Mouse (Mus musculus) liver, embryonic 12.5 days (tissue): ENCODE measurements at regions not wholly inside any gene's neighbourhood (a gene's known extent, or its start where the extent isn't known, plus 50 kb on each side); places are given as distances from the start of the nearest gene placed in this dataset.

Source experiments
- ATAC-seq: fragments of 200-750 bp; cut with Nextera tagmentation; 2 replicates; pipeline ENCODE4 v1.8.0; 2017; ENCODE audit warnings: moderate number of reproducible peaks, mild to moderate bottlenecking, moderate library complexity
- H3K27ac ChIP-seq: fragments of 300-500 bp; sonication (generic); 2 replicates; pipeline ENCODE4 v1.5.1; 2016; ENCODE audit warnings: mild to moderate bottlenecking
- H3K27me3 ChIP-seq: fragments of 300-500 bp; sonication (generic); replicated peaks from 2 replicates; pipeline ENCODE4 v1.6.1; 2016; ENCODE audit warnings: mild to moderate bottlenecking, moderate library complexity
- H3K36me3 ChIP-seq: fragments of 300-500 bp; sonication (generic); 2 replicates; pipeline ENCODE4 v1.6.1; 2016; ENCODE audit warnings: mild to moderate bottlenecking, moderate library complexity
- H3K4me1 ChIP-seq: fragments of 300-500 bp; sonication (generic); 2 replicates; pipeline ENCODE4 v1.6.1; 2016
- H3K4me2 ChIP-seq: fragments of 300-500 bp; sonication (generic); 2 replicates; pipeline ENCODE4 v1.6.1; 2016; ENCODE audit warnings: mild to moderate bottlenecking, moderate library complexity
- H3K4me3 ChIP-seq: fragments of 300-500 bp; sonication (generic); 2 replicates; pipeline ENCODE4 v1.5.1; 2016; ENCODE audit warnings: mild to moderate bottlenecking, moderate library complexity
- H3K9ac ChIP-seq: fragments of 300-500 bp; sonication (generic); 2 replicates; pipeline ENCODE4 v1.6.1; 2016; ENCODE audit warnings: mild to moderate bottlenecking, moderate library complexity
- H3K9me3 ChIP-seq: fragments of 300-500 bp; sonication (generic); replicated peaks from 2 replicates; pipeline ENCODE4 v1.6.1; 2016; ENCODE audit warnings: mild to moderate bottlenecking, moderate library complexity
- WGBS: fragments of 180-500 bp; shearing (Covaris S2); methylation state at CpG from one replicate; pipeline ENCODE4 v1.1.7; 2016; ENCODE audit not compliant: insufficient replicate concordance; 5-methylcytosine and 5-hydroxymethylcytosine counted together

DNA sequence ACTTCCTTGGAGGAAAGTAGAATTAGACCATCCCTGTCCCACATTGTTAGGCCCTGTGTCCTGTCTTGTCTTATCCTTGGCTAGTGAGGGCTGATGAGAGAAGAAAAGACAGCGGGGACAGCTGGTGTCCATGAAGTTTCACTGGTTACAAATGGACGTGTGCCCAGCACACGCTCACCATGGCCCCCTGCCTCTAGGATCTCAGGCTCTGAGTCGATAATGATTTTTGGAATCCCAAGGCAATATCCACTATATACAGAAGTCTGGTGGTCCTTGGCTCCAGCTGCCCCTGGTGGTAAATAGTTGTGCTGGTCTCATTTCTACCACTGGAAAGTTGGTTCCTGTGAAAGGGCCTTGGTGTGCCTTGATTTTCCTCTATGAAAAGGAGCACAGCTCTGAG, 51.7 kb upstream of the F13a1 start:
- H3K4me3 ChIP-seq, result no peak overlapping the region
- no peak overlapping the region for H3K27ac ChIP-seq
- no peak for ATAC-seq
- no peaks in the 10 kb centered on the region for H3K9me3 ChIP-seq
- H3K4me1 ChIP-seq, result no peaks in the 10 kb centered on the region
- 80% methylated on average over 4 of the region's 4 CpGs for WGBS
- no peaks in the 10 kb centered on the region for H3K36me3 ChIP-seq
- H3K4me2 ChIP-seq, result no peak overlapping the region
- no peaks in the 10 kb centered on the region for H3K27me3 ChIP-seq
- no peak overlapping the region for H3K9ac ChIP-seq
